In genomic region chr6:114781415-114782240, GRCm38 (mm10) we compare ENCODE assay signal across 9 mouse cellular contexts.
A peak's percentile ranks its signal among the peaks of the same experiment; 100 is the strongest.
DNase-seq lines count a peak whose midpoint lies in the region; ATAC-seq and TF ChIP-seq lines count a peak whose summit lies in the region.
"Had no signal": no experiment of that assay in that cellular context is flagged by ENCODE, and none has a peak within 500 bp of the region (broad histone marks: within the 10 kb centered on the region; RNA-seq: fewer than 3 reads in every experiment).

No protein-coding gene starts in this region.

- no peaks in the 10 kb centered on the region for H3K9me3 ChIP-seq in lung, embryonic 15.5 days
- H3K9me3 ChIP-seq: megakaryocyte, embryonic 14.5 days had no signal

- intact Hi-C loops in left cerebral cortex, postnatal 4 days (cut with DNase I): no loop called here

- ATAC-seq in granulocyte monocyte progenitor cell, adult 5-6 weeks (replicated peaks; ENCODE audit: poor library complexity, severe bottlenecking): peak; percentile 96
- peak; percentile 91 for ATAC-seq in lung, embryonic 15.5 days (ENCODE audit: borderline replicate concordance, extremely low read depth, low FRiP score, low TSS enrichment)

- 43% methylated on average over 11 of the region's 11 CpGs for WGBS in bone marrow, adult 2 months
- WGBS in lung, embryonic 15.5 days: 15% methylated on average over 11 of the region's 11 CpGs

- TF ChIP-seq POLR2A in bone marrow, adult 2 months (IDR thresholded peaks at IDR 0.05; ENCODE audit: borderline replicate concordance, control insufficient read depth, low read depth, low read length): no peak

- no peaks in the 10 kb centered on the region for H3K27me3 ChIP-seq in lung, embryonic 15.5 days
- H3K27me3 ChIP-seq: megakaryocyte, embryonic 14.5 days had no signal

- no peaks in the 10 kb centered on the region for H3K36me3 ChIP-seq in lung, embryonic 15.5 days

- no peak overlapping the region for H3K4me2 ChIP-seq in lung, embryonic 15.5 days

- H3K4me1 ChIP-seq in bone marrow, adult 2 months (ENCODE audit: control insufficient read depth, insufficient read depth, low read length): no peaks in the 10 kb centered on the region; the same call in 1 of the 2 replicates
- peaks cover 35% of the 10 kb centered on the region for H3K4me1 ChIP-seq in lung, embryonic 15.5 days

- no peak overlapping the region for H3K4me3 ChIP-seq in bone marrow, adult 2 months (replicated peaks; ENCODE audit: control insufficient read depth, low read depth, low read length)
- no peak overlapping the region for H3K4me3 ChIP-seq in lung, embryonic 15.5 days
- H3K4me3 ChIP-seq: megakaryocyte, embryonic 14.5 days had no signal

- no peak for TF ChIP-seq CTCF in bone marrow, adult 2 months (IDR thresholded peaks at IDR 0.05; ENCODE audit: control insufficient read depth, insufficient read depth, low read length)

- peak; percentile 76 for DNase-seq in left cerebral cortex, postnatal 4 days
- DNase-seq in left cerebral cortex, adult 18-20 months (ENCODE audit: low spot score in 2 of 2): no peak
- peak; percentile 4 for DNase-seq in kidney, adult 11 months
- DNase-seq in right cerebral cortex, postnatal 10 days (ENCODE audit: low spot score in 2 of 2): peak; percentile 74 to 80
- no peak for DNase-seq in MN1 (ENCODE audit: low spot score)

- peak overlapping the region; percentile 29 for H3K27ac ChIP-seq in bone marrow, adult 2 months (ENCODE audit: control insufficient read depth, insufficient read depth, low read depth, low read length, poor library complexity)
- peak overlapping the region; percentile 86 for H3K27ac ChIP-seq in lung, embryonic 15.5 days

- H3K9ac ChIP-seq in lung, embryonic 15.5 days: no peak overlapping the region

Comparison
In these comparisons a context has a peak if more than half of its experiments do, and no peak if none do; other contexts are left out.
1. DNase-seq: peak in left cerebral cortex, postnatal 4 days (single experiment), kidney, adult 11 months (single experiment) and right cerebral cortex, postnatal 10 days (2 of 2); none in left cerebral cortex, adult 18-20 months (0 of 2) and MN1 (single experiment).